ENCODE assay signal across 29 mouse cellular contexts in genomic region chr5:111402651-111402996, GRCm38 (mm10). TPM values are rescaled to one million over a fixed set of nuclear protein-coding genes. Genes with fewer than 3 reads are reported as not detected.
A peak's percentile ranks its signal among the peaks of the same experiment; 100 is the strongest.
DNase-seq lines count a peak whose midpoint lies in the region; ATAC-seq lines count a peak whose summit lies in the region.
"Had no signal": no experiment of that assay in that cellular context is flagged by ENCODE, and none has a peak within 500 bp of the region (broad histone marks: within the 10 kb centered on the region; RNA-seq: fewer than 3 reads in every experiment).

No protein-coding gene starts in this region.

- H3K36me3 ChIP-seq in embryonic facial prominence, embryonic 14.5 days (ENCODE audit: control insufficient read depth, insufficient read depth, low read length) = no peaks in the 10 kb centered on the region
- no peaks in the 10 kb centered on the region for H3K36me3 ChIP-seq in embryonic facial prominence, embryonic 10.5 days (replicated peaks)
- no peaks in the 10 kb centered on the region for H3K36me3 ChIP-seq in embryonic facial prominence, embryonic 15.5 days
- no peaks in the 10 kb centered on the region for H3K36me3 ChIP-seq in intestine, embryonic 16.5 days (ENCODE audit: control insufficient read depth, insufficient read depth, low read length)
- H3K36me3 ChIP-seq: embryonic facial prominence, embryonic 13.5 days; forebrain, embryonic 12.5 days; heart, embryonic 10.5 days; limb, embryonic 10.5 days; limb, embryonic 15.5 days; midbrain, embryonic 12.5 days; stomach, embryonic 15.5 days had no signal

- H3K27ac ChIP-seq in embryonic facial prominence, embryonic 14.5 days (replicated peaks; ENCODE audit: low read depth, low read length) = peak overlapping the region; percentile 52; the same call in 1 of the 2 replicates
- H3K27ac ChIP-seq in embryonic facial prominence, embryonic 10.5 days (replicated peaks) = no peak overlapping the region
- H3K27ac ChIP-seq in embryonic facial prominence, embryonic 15.5 days (replicated peaks) = peak overlapping the region; percentile 48; the same call in 1 of the 2 replicates
- H3K27ac ChIP-seq in intestine, embryonic 16.5 days (ENCODE audit: low read length) = no peak overlapping the region
- H3K27ac ChIP-seq: forebrain, embryonic 12.5 days; heart, embryonic 10.5 days; hindbrain, embryonic 14.5 days; limb, embryonic 10.5 days; limb, embryonic 15.5 days; liver, embryonic 14.5 days; midbrain, embryonic 12.5 days; stomach, embryonic 15.5 days had no signal

- no peak for ATAC-seq in embryonic facial prominence, embryonic 14.5 days (ENCODE audit: low read depth)
- ATAC-seq in embryonic facial prominence, embryonic 15.5 days (ENCODE audit: insufficient number of reproducible peaks, low FRiP score, low TSS enrichment, low read depth) = no peak
- ATAC-seq in intestine, embryonic 16.5 days = no peak

- no peaks in the 10 kb centered on the region for H3K27me3 ChIP-seq in embryonic facial prominence, embryonic 14.5 days (replicated peaks; ENCODE audit: control insufficient read depth, insufficient read depth, low read length)
- H3K27me3 ChIP-seq in embryonic facial prominence, embryonic 10.5 days (replicated peaks; ENCODE audit: low read depth, poor library complexity, severe bottlenecking) = peaks cover 21% of the 10 kb centered on the region
- H3K27me3 ChIP-seq in embryonic facial prominence, embryonic 15.5 days = no peaks in the 10 kb centered on the region; the same call in 1 of the 2 replicates
- no peaks in the 10 kb centered on the region for H3K27me3 ChIP-seq in intestine, embryonic 16.5 days (replicated peaks; ENCODE audit: control insufficient read depth, insufficient read depth, low read length)
- H3K27me3 ChIP-seq: embryonic facial prominence, embryonic 13.5 days; limb, embryonic 15.5 days; stomach, embryonic 15.5 days had no signal

- 76% methylated on average over 6 of the region's 6 CpGs for WGBS in embryonic facial prominence, embryonic 14.5 days
- WGBS in embryonic facial prominence, embryonic 10.5 days = 88% methylated on average over 6 of the region's 6 CpGs
- 67% methylated on average over 6 of the region's 6 CpGs for WGBS in embryonic facial prominence, embryonic 15.5 days
- 80% methylated on average over 6 of the region's 6 CpGs for WGBS in intestine, embryonic 16.5 days

- H3K9me3 ChIP-seq in embryonic facial prominence, embryonic 14.5 days (ENCODE audit: control insufficient read depth, low read length) = no peaks in the 10 kb centered on the region
- no peaks in the 10 kb centered on the region for H3K9me3 ChIP-seq in embryonic facial prominence, embryonic 10.5 days
- no peaks in the 10 kb centered on the region for H3K9me3 ChIP-seq in embryonic facial prominence, embryonic 15.5 days (replicated peaks)
- H3K9me3 ChIP-seq in intestine, embryonic 16.5 days (ENCODE audit: control insufficient read depth, low read length) = no peaks in the 10 kb centered on the region
- H3K9me3 ChIP-seq: embryonic facial prominence, embryonic 13.5 days; forebrain, embryonic 12.5 days; heart, embryonic 10.5 days; limb, embryonic 10.5 days; limb, embryonic 15.5 days; megakaryocyte, embryonic 14.5 days; midbrain, embryonic 12.5 days; stomach, embryonic 15.5 days had no signal

- H3K4me1 ChIP-seq in embryonic facial prominence, embryonic 14.5 days (ENCODE audit: control insufficient read depth, insufficient read depth, low read length) = peaks cover 31% of the 10 kb centered on the region
- H3K4me1 ChIP-seq in embryonic facial prominence, embryonic 10.5 days = peaks cover 49% of the 10 kb centered on the region
- H3K4me1 ChIP-seq in embryonic facial prominence, embryonic 15.5 days = peaks cover 56% of the 10 kb centered on the region
- peaks cover 4% of the 10 kb centered on the region; the same call in 1 of the 2 replicates for H3K4me1 ChIP-seq in intestine, embryonic 16.5 days (ENCODE audit: control insufficient read depth, insufficient read depth, low read length)
- H3K4me1 ChIP-seq: megakaryocyte, embryonic 14.5 days had no signal

- intact Hi-C loops in heart, postnatal 36 days (cut with DNase I) = no loop called here

- no peak overlapping the region for H3K4me3 ChIP-seq in embryonic facial prominence, embryonic 14.5 days (ENCODE audit: low read depth, low read length)
- H3K4me3 ChIP-seq in embryonic facial prominence, embryonic 10.5 days = no peak overlapping the region
- H3K4me3 ChIP-seq in embryonic facial prominence, embryonic 15.5 days (replicated peaks) = no peak overlapping the region
- H3K4me3 ChIP-seq in intestine, embryonic 16.5 days (ENCODE audit: low read length) = no peak overlapping the region
- H3K4me3 ChIP-seq: embryonic facial prominence, embryonic 13.5 days; forebrain, embryonic 12.5 days; heart, embryonic 10.5 days; limb, embryonic 10.5 days; limb, embryonic 15.5 days; megakaryocyte, embryonic 14.5 days; midbrain, embryonic 12.5 days; stomach, embryonic 15.5 days had no signal

- H3K9ac ChIP-seq in embryonic facial prominence, embryonic 14.5 days (ENCODE audit: low read depth, low read length) = no peak overlapping the region
- H3K9ac ChIP-seq in embryonic facial prominence, embryonic 15.5 days = no peak overlapping the region
- H3K9ac ChIP-seq in intestine, embryonic 16.5 days (ENCODE audit: low read depth, low read length) = no peak overlapping the region
- H3K9ac ChIP-seq: embryonic facial prominence, embryonic 13.5 days; forebrain, embryonic 12.5 days; hindbrain, embryonic 14.5 days; limb, embryonic 15.5 days; liver, embryonic 14.5 days; lung, embryonic 14.5 days; midbrain, embryonic 12.5 days; stomach, embryonic 15.5 days had no signal

- no peak overlapping the region for H3K4me2 ChIP-seq in embryonic facial prominence, embryonic 14.5 days (ENCODE audit: low read depth, low read length)
- no peak overlapping the region for H3K4me2 ChIP-seq in embryonic facial prominence, embryonic 15.5 days (replicated peaks)
- H3K4me2 ChIP-seq in intestine, embryonic 16.5 days (ENCODE audit: low read depth, low read length) = no peak overlapping the region
- H3K4me2 ChIP-seq: embryonic facial prominence, embryonic 13.5 days; forebrain, embryonic 12.5 days; hindbrain, embryonic 14.5 days; limb, embryonic 15.5 days; lung, embryonic 14.5 days; midbrain, embryonic 12.5 days; stomach, embryonic 15.5 days had no signal

- no peak for DNase-seq in embryonic facial prominence, embryonic 14.5 days (ENCODE audit: low spot score)
- DNase-seq in embryonic facial prominence, embryonic 10.5 days (ENCODE audit: low spot score) = no peak
- peak; percentile 35 to 43 for DNase-seq in heart, postnatal 36 days
- no peak for DNase-seq in heart, adult 8-10 months (ENCODE audit: low spot score)
- peak; percentile 41 for DNase-seq in testis, postnatal 10 days (ENCODE audit: low spot score)
- DNase-seq: adrenal gland, postnatal 10 days; cerebellum, adult 11 months; cerebellum, adult 9-10 months; cerebellum, postnatal 36 days; embryo, embryonic 11 days; kidney, adult 11 months; kidney, postnatal 14 days; layer of hippocampus, adult 9-11 months had no signal

RNA-seq across cellular contexts. Expression of gene Mn1, which starts 14.5 kb away (rescaled TPM):
- 29.1 and 33.3 TPM in 2 replicates for polyA plus RNA-seq in embryonic facial prominence, embryonic 14.5 days (2014; fragmentation: Nextera tagmentation; extraction: Ambion mirVana)
- polyA plus RNA-seq in embryonic facial prominence, embryonic 10.5 days (2016; fragmentation: Nextera tagmentation; extraction: Ambion mirVana) = 44.3 and 49.5 TPM in 2 replicates
- total RNA-seq in heart, postnatal 36 days (2021) = 10 to 100 TPM; 15.2 to 20.2 TPM
- 10 to 100 TPM; 13.9 to 21.6 (median 19.8) TPM for total RNA-seq in heart, adult 8-10 months (2022)
- polyA plus RNA-seq in embryonic facial prominence, embryonic 15.5 days (2015; fragmentation: Nextera tagmentation; extraction: Ambion mirVana) = 34.1 and 39.3 TPM in 2 replicates
- 7.2 and 7.4 TPM in 2 replicates for polyA plus RNA-seq in intestine, embryonic 16.5 days (2015; fragmentation: Nextera tagmentation; extraction: Ambion mirVana)
- total RNA-seq: CH12.LX; monocyte, adult 5-6 weeks had no signal
- polyA plus RNA-seq: C2C12 had no signal

Comparison
In these comparisons a context has a peak if more than half of its experiments do, and no peak if none do; other contexts are left out.
1. DNase-seq: peak in heart, postnatal 36 days (2 of 2) and testis, postnatal 10 days (single experiment); none in embryonic facial prominence, embryonic 14.5 days (single experiment), embryonic facial prominence, embryonic 10.5 days (single experiment) and heart, adult 8-10 months (single experiment).
2. H3K27ac ChIP-seq: peak in embryonic facial prominence, embryonic 14.5 days (single experiment) and embryonic facial prominence, embryonic 15.5 days (single experiment); none in embryonic facial prominence, embryonic 10.5 days (single experiment) and intestine, embryonic 16.5 days (single experiment).